Mouse (Mus musculus) urinary bladder, adult 18-20 months (tissue): ENCODE measurements around the gene Senp6.
"Not testable (repeated sequence)": the region's sequence is repeated elsewhere in the genome, so short reads cannot be mapped to it uniquely, and the experiment has no call there.

Source experiments
- DNase-seq, 2 experiments: peaks; one replicate each; pipeline ENCODE4 v3.0.0; 2022; ENCODE audit warnings: low spot score in 2 of 2, mixed read lengths in 2 of 2

The Senp6 gene

DNA sequence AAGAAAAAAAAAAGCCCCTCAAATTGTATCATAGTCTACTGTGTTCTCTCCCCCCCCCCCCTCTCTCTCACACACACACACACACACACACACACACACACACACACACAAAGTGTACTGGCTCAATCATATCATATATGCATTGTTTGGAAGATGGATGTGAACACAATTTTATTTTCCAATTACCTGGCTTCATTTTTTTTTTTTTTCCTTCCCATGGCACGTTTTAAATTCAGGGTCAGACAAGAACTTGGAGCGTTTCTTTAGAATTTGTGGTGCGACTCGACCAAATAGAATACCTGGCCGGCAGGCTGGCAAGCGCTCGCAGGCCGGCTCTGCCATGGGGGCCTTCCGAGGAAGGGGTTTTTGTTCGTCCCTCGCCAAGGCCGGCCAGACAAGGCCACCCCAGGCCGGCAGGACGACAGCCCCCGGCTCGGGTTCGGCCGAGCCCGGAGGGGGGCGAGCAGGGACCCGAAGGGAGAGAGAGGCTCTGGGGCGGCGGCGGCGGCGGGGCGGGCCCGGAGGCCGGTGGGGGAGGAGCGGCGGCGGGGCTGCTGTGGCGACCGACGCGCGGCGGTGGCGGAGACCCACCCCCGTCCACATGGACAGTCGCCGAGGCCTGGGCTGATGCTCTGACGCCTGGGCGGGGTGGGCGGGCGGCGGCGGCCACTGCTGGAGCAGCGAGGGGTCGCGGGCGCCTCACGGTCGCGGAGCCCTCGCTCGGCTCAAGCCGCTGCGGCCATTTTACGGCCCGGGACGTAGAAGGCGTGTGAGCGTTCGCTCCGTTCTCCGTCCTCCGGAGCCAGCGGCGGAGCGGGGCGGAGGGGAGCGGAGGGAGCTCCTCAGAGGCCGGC, at the start of gene Senp6:
Gene Senp6, plus strand, starts transcription at position 537 of the 854 bp plus-strand sequence.
- DNase-seq: peak; percentile 63 to 79

DNA sequence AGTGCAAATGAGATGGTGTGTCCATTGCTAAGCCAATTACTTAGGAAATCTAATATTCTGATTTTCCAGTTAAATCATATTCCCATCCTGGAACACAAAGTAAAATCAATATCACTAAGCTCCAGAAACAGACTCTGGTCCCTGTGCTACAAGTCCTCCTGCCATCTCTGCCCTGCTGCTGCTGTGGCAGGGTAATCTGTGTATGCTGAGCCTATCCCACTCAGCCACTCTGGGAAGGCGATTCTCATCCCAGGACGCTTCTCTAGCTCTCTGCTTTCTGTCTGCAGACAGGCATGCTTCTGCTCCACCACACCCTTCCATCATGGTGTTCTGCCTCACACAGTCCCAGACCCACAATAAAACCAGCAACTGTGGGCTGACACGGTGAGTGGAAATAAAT, 46.3 kb upstream of the Senp6 start:
- DNase-seq: no peak

- DNase-seq: no peak
Measured at GRCm38 (mm10) chr9:80021648-80022047, 45.1 kb upstream of the Senp6 start.

DNA sequence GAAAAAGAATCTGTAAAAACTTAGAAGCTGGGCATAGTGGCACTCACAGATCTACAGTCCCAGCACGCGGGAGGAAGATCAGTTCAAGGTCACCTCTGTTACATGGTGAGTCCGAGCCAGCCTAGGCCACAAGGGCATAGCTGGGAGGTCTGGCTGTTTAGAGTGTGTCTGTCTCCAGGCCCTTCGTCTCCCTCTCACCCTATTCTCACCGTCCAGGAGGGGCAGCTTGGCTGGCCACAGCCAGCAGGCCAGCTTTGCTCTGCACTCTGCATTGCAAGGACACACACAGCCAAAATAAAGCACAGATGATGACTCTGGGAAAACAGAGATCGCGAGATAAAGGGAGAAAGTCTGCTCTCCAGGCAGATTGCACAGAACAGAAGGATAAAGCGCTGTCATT, 43.9 kb upstream of the Senp6 start:
- no peak for DNase-seq

- not testable (repeated sequence) for DNase-seq
Measured at GRCm38 (mm10) chr9:80025347-80025746, 41.4 kb upstream of the Senp6 start.

GRCm38 (mm10) chr9:80026017-80026416, 40.7 kb upstream of the Senp6 start:
- peak in 1 of 2 experiments; percentile 31 for DNase-seq

DNA sequence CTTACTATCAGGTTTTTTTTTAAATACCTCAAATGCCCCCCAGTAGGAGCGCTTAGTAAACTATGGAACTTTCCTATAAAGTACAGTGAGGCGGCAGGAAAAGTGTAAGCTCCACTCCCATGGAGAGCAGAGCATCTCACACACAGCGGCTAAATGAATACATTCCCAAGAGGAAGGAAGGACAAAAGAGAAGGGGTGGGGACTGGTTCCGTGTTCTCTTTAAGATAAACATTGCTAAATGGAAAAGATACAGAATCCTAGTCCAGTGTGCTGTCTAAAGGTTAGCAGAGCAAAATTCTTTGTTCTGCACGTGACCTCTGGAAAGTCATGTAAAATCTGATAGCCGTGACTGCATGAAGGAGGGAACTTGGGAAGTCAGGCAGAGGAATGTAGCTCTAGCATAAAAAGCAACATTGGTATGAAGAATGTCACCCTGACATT, 40.1 kb upstream of the Senp6 start:
- no peak for DNase-seq

GRCm38 (mm10) chr9:80037262-80037996, 29.3 kb upstream of the Senp6 start:
- DNase-seq: no peak

DNA sequence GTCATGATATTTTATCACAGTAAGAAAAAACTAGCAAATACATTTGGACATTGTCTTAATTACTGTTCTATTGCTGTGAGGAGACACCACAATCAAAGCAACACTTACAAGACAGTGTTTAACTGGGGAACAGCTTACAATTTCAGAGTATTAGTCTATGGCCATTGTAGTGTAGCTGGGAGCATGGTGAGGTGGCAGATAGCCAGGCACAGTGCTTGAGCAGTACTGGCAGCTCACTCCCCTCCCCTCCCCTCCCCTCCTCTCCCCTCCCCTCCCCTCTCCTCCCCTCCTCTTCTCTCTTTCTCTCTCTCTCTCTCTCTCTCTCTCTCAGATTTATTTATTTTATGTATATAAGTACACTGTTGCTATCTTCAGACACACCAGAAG, 28.7 kb upstream of the Senp6 start:
- DNase-seq: no peak

DNA sequence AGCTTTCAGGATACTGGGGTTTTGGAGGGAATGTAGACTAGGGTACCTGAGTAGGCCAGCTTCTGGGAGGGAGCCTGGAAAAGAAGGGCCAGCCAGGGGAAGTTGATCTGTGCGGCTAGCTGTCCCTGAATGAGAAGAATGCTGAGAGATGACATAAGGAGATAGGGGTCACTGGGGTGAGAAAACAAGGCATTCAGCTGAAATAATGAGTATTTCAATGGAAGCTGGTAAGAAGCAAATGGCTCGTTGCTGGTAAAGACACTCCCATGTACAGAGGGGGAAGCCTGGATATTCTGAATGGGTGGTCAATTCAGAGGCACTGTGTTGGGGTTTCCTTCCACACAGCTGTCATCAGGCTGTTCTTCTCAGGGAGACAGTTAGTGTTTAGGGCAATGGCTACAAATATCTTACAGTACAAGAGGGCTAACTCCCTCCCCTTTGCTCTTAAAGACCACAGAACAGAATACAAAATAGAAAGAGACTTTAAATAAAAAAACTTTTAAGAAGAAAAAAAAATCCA, 27.3 kb upstream of the Senp6 start:
- no peak for DNase-seq

- DNase-seq: not testable (repeated sequence)
Measured at GRCm38 (mm10) chr9:80044301-80044700, 22.4 kb upstream of the Senp6 start.

DNA sequence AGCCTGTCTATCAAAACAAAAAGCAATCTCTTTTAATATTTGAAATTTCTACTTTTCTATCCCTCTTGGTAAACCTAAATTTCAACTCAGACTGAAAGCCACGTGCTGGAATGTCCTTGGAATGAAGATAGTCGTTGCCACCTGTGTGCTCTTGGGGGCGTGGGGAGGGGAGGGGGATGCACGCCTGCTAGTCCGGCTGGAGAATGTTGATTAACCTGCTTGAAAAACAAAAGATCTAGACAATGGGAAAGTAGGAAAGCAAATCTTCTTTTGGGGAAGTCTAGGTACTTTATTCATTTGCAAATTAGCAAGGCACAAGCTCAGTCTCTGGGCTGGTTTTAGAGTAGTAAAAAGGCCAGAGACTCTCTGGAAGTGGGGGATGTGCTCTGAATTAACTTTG, 17.4 kb upstream of the Senp6 start:
- not testable (repeated sequence) for DNase-seq

GRCm38 (mm10) chr9:80052951-80053350, 13.8 kb upstream of the Senp6 start:
- no peak for DNase-seq

DNA sequence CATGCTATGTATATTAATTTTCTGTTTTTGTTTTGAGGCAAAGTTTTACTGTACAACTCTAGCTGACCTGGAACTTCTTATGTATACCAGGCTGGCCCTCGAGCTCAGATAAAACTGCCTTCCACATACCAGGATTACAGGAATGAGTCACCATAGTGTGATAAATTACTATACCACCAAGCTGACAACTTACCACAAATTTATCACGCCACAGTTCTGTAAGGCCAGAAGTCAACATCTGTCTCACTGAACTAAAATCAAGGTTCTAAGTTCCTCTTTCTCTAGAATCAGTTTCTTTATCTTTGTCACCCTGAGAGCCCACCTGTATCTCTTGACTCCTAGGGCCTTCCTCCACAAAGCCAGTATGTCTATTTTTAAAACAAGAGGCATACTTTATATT, 9.0 kb upstream of the Senp6 start:
- no peak for DNase-seq

- DNase-seq: not testable (repeated sequence)
Measured at GRCm38 (mm10) chr9:80065495-80065894, 1.2 kb upstream of the Senp6 start.

GRCm38 (mm10) chr9:80067221-80068027, 721 bp downstream of the Senp6 start:
- peak; percentile 57 to 86 for DNase-seq

DNA sequence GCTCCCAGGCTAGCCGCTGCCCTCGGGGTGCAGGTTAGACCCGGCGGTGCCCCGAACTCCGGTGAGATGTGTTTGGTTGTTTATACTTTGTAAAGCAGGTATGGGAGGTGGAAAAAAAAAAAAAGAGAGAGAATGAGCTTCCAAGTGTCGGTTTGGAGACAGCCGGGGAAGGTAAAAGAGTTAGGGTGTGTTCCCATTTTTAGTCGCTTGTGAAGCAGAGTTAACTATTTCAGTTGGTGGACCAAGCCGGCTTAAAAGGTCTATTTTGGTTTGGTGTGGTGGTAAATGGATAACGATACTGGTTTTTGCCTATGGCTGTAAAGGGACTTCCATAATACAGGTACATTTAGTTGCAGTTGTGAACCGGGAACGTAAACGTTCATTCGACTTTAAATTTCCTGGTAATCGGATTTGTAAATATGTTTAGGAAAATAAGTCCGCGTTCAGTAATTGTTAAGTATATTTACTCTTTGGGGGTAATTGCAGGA, 1.4 kb downstream of the Senp6 start:
- no peak for DNase-seq

DNA sequence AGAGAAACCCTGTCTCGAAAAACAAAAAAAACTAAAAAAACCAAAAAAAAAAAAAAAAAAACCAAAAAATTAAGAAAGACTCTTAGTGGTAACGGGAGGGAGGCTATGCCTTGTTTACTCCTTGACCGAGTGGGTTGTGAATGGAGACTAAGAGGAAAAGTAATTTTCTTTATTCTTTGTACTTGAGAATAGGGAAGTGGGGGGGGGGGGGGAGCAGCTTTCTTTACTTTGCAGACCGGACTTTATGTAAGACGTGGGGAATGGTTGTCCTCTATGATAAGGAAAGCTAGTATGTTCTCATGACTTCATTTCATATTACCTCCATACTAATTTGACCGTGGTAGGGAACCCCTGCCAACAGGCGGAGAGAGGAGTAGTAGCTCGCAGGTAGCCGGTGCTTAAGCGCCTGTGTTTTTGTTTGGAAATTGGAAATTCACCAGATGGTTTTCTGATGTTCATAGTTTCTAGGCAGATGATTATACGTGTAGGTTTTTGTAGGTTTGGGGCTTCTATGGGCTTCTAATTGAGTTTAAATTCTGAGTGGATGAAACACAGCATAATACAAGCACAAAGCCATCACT, 2.1 kb downstream of the Senp6 start:
- no peak for DNase-seq

- DNase-seq: no peak
Measured at GRCm38 (mm10) chr9:80070026-80070425, 3.3 kb downstream of the Senp6 start.

GRCm38 (mm10) chr9:80071616-80072015, 4.9 kb downstream of the Senp6 start:
- no peak for DNase-seq

GRCm38 (mm10) chr9:80074067-80074466, 7.4 kb downstream of the Senp6 start:
- DNase-seq: no peak
